Mouse (Mus musculus) heart, adult 2 months (tissue): Measurements from ENCODE around the gene Setd1b.

Source experiments
- CTCF ChIP-seq: fragments of 200-600 bp; IDR thresholded peaks from 2 replicates; pipeline ENCODE4 v1.8.1; 2022; ENCODE audit warnings: antibody characterized with exemption, mild to moderate bottlenecking, moderate library complexity
- POLR2A ChIP-seq: fragments of 200-500 bp; IDR thresholded peaks from 2 replicates; pipeline ENCODE4 v1.6.1; 2011; ENCODE audit warnings: mild to moderate bottlenecking, low read depth, low read length, control low read depth; ENCODE audit not compliant: insufficient read depth

DNA sequence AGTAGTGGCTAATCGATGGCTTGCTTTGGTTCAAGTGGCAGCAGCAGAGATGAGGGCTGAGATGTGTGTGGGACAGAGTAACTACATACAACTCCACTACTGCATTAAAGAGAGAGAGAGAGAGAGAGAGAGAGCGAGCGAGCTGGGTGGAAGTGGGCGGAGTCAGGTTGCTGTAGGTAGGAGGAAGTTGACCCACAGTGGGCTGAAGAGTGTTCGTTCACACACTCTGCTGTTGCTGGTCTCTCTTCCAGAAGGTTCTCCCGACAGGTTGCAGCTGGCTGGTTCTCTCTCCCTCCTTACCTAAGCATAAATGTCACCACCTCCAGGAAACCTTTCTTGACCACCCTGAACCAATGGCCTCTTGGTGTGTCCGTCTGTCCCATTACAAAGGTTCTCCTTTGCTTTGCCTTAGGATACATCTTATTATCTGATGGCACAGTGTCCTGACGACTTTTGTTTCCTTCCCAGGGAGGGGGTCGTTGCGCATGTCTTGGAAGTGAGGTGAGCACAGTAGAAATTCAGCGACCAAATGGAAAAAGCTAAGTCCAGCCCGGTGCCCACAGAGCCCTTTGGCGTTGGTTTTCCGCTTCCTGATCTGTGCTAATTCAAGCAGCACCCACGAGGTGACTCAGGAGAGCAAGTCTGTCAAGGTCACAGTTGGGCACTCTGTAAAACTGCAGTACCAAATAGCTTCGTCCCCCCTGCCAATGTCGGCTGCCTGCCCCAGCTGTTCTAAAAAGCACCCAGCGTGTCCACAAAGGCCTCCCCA lies 16.2 kb upstream of the Setd1b start:
- TF ChIP-seq POLR2A (no peak), CTCF (0 out of 2 replicates have a peak, but pooled peaks have one; percentile 7)
